Mouse (Mus musculus) mouse trophoblast stem cell (cell line): ENCODE results near the gene Ntng1.

Experiments
- in situ Hi-C, 2 experiments: fragments of 300-500 bp; cut with MseI, MboI; formaldehyde crosslinking; loops; 2 replicates in 1 of 2; 3 replicates in 1 of 2; pipeline ENCODE4 v1.15.1; 2025

Gene Ntng1

DNA sequence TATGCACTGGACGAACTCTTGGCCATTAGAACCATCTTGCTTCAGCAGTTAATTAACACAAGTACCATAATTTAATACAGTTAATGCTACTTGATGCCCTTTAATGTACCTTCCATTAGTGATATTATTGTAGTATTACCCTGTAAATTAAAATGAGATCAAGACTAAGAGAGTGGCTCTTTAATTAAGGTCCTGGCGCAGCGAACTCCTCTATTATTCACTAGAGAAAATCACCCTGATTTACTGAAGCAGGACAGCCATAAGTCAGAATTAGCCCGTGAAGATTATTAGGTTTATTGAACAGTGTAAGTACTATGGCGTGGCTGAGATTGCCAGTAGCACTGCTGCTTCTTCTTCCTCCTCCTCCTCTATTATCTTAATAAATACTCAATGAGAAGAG, 212.8 kb downstream of the Ntng1 start:
- in situ Hi-C loops, result no loop called here

GRCm38 (mm10) chr3:109923788-109924187, 220.0 kb downstream of the Ntng1 start:
- in situ Hi-C loops, result no loop called here

GRCm38 (mm10) chr3:109918996-109919395, 224.8 kb downstream of the Ntng1 start:
- in situ Hi-C loops, result no loop called here

GRCm38 (mm10) chr3:109917926-109918694, 225.7 kb downstream of the Ntng1 start:
- in situ Hi-C loops, result no loop called here

DNA sequence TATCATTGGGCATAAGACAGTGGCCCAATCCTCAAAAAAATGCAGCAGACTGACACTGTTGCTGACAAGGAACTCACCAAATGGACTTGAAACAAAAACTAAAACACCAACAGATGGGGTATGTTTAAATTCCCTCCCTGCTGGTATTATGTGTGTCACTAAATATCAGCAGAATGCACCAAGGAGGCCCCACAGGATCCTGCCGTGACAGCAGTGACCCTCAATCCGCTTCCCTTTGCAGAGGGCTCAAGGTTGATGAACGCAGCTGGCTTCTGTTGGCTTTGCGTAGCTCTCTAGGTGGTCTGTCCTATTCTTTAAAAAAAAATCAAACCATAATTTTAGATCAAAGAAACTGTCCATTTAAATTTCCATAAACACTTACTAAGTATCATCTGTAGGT, 226.7 kb downstream of the Ntng1 start:
- in situ Hi-C loops, result no loop called here

GRCm38 (mm10) chr3:109914226-109914625, 229.6 kb downstream of the Ntng1 start:
- in situ Hi-C loops, result no loop called here

- in situ Hi-C loops, result no loop called here
Observed at GRCm38 (mm10) chr3:109890600-109890999, 253.2 kb downstream of the Ntng1 start.

GRCm38 (mm10) chr3:109885672-109886071, 258.1 kb downstream of the Ntng1 start:
- in situ Hi-C loops, result no loop called here

GRCm38 (mm10) chr3:109879061-109879460, 264.8 kb downstream of the Ntng1 start:
- in situ Hi-C loops, result no loop called here

DNA sequence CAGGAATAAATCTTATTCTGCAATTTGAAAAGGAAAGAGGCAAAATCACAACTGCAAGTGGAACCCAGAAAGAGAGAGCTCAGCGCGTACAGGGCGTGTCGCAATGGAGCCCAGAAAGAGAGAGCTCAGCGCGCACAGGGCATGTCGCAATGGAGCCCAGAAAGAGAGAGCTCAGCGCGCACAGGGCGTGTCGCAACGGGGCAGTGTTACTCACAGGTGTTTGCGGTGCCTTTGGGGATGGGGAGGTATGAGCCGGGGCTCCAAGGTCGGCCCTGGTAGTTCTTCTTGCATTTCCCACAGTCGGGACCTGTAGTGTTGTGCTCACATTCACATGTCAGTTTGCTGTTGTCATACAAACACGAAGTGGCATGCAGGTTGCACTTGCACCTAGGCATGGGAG, 271.8 kb downstream of the Ntng1 start:
- in situ Hi-C loops, result no loop called here

DNA sequence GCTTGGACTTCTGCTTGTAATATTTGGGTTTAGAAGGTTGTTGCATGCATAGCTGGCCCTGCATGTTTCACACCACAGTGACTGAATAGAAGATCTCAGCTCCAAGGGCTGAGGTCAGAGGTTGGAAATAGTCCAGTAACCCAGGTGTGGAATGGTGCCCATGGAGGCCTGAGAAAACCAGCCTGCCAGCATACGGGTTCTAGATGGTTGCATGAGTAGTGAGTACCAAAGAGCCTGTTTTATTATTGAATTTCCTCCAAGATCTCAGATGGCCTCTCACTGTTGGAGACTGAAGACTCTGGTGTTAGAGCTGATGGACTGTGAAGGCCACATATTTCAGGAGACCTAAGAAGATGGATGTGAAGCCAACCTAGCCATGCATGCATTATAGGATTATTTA, 285.5 kb downstream of the Ntng1 start:
- in situ Hi-C loops, result no loop called here

DNA sequence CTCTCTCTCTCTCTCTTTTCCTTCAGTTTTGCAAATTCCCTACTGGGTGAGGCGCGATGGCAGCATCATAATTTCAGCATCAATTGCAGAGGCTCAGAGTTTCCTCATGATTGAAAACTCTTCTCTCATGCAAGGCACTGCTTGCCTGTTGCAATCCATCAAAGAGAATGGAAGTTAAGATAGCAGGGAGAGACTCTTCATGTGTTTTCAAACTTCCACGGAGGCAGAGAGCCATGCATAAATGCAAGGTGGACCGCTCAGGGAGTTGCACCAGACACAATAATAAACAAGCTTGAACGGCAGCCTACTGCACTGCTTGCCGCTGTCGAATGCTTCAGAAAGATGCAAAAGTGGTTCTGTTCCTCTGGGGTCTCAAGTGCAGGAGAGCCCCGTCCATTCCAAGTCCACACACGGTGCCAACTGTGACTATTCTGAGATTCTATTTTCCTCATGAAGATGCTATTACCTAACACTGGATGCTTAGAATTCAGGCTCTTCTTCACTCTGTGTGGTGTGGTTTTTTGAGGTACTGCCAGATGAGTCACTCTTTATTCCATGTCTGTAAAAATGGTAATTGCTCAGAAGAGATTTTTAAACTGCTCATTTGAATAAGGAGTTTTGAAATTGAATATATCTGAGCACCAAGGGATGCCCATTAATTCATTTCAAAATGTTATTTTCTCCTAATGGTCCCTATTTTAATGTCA, 289.2 kb downstream of the Ntng1 start:
- in situ Hi-C loops, result no loop called here

DNA sequence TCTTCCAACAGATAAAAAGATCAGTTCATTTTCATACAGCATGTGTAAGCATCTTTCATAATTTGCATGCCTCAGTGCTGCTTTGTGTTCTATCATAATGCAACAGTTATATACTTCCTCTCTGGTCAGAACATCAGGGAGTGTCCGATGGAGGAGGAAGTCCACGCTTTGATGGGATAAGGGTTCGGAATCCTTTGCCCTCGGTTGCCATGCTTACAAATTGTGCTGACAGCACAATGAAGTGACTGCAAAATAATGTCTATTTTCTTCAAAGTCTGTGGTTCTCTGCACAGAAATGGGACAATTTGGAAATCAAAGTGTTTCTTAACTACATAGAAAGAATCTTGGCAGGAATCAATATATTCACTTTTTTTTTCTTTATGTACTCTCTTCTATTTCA, 297.2 kb downstream of the Ntng1 start:
- in situ Hi-C loops, result no loop called here

DNA sequence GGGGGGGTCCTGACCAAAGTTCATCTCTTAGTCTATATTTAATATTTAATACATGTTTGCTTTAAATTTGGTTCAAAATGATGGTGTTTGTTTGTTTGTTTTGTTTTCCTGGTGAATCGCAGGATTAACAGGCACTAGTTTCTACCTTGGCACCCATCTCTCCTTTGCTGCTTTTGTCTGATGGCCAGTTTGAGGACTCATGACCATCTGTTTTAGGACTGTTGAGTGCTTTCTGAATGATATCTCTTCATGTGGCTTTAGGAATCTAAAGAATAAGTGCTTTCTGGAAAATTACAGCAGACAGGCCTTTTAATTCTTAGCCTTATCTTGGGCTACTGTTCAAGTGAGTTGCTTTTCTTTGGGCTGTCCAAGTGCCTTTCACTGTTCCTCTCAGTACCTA, 318.0 kb downstream of the Ntng1 start:
- in situ Hi-C loops, result no loop called here

DNA sequence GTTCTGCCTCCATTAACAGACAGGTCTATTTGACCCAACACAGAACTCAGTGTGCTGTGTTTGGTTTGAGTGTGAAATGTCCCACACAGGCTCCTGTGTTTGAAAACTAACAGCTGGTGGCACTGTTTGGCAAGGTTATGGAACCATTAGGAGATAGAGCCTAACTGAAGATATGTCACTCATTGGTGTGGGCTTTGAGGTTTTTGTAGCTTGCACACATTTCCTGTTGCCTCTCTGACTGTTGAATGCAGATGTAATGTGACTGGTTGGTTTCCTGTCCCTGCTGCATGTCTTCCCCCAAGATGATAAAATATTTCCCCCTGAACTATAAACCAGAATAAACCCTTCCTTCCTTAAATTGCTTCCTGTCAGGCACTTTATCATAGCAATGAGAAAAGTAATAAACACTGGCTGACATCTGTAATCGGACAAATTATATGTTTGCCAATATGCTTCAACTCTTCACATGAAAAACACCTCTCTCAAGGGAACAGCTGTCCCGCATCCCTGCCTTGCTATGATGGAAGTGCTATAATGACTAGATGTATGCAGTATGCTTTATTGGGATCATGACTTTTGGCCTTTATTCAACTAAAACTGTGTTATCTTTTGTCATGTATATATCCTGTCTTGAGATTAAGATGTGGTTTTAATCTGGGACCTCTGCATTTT, 320.9 kb downstream of the Ntng1 start:
- in situ Hi-C loops, result no loop called here

GRCm38 (mm10) chr3:109818821-109819685, 324.8 kb downstream of the Ntng1 start:
- in situ Hi-C loops, result no loop called here

DNA sequence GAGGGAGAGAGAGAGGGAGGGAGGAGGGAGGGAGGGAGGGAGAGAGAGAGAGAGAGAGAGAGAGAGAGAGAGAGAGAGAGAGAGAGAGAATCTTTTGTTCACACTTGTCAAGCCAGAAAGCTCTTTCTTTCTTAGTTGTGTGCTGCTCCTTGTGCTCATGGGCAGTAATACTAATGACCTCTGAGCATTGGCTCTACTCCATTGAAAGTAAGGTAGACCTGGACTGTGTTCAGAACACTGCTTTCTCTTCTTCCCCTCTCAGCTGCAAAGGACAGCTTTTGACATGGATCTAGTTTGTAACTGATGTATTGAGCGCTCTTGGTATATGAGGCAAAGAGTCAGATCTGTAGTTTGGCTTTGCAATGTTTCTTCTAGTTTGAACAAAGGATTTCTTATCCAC, 334.7 kb downstream of the Ntng1 start:
- in situ Hi-C loops, result no loop called here

DNA sequence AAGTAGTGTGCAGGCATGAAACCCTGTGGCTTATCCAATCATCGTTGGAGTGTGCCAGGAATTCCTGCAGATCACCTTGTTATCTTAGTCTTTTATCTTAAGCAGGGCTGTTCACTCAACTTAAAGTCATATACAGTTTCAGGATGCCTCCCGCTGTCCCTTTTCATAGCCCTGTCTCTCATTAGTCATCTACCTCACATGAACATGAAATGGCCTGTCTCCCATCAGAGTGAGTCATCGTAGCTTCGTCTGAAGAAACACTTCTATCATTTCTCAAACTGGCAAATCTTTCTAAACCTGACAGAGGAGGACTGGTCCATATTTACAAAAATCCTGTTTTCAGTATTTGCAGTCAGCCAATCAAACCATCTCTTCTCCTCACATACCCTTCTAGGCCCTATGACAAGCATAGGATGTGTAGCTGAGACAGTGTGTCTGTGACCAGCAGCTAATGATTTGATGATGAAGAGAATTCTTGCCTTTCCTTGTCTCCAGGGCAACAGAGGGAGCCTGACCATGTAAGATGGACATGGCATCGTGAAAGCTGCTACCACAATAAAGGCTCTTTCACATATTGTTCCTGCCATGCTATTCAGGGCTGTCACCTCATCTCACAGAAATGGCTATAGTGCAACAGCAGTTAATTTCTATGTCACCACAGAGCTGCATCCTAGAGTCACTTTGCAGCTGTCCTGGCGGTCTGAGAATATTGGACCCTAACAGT, 336.4 kb downstream of the Ntng1 start:
- in situ Hi-C loops, result no loop called here

- in situ Hi-C loops, result no loop called here
Observed at GRCm38 (mm10) chr3:109804145-109804544, 339.7 kb downstream of the Ntng1 start.

- in situ Hi-C loops, result no loop called here
Observed at GRCm38 (mm10) chr3:109803616-109804015, 340.2 kb downstream of the Ntng1 start.

DNA sequence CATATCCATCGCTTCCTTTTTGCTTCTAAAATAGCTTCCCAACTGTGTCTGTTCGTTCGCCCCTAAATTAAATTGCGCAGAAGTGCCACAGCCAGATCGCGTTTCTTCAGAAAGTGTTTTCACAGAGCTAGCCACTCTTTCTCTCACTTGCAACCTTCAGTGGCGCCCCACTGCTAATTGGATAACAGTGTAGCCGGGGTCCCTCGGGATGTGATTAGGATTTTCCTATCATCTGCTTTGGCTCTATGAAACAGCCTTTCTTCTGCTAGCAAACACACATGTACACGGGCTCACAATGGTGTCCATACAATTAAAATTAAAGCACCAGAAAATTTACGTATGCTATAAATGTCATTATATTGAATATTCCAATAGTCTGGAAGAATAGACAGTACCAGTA, 346.5 kb downstream of the Ntng1 start:
- in situ Hi-C loops, result no loop called here
